Mouse (Mus musculus) embryonic facial prominence, embryonic 14.5 days (tissue): ENCODE results near the gene Etl4. TPM values are rescaled to one million over a fixed set of nuclear protein-coding genes. Genes with fewer than 3 reads are reported as not detected.

Experiments used
- ATAC-seq: fragments of 200-750 bp; cut with Nextera tagmentation; 2 replicates; pipeline ENCODE4 v1.8.0; 2017; ENCODE audit warnings: low read depth, moderate number of reproducible peaks, moderate TSS enrichment
- DNase-seq: peaks from one replicate; pipeline ENCODE4 v3.0.0-alpha.2; 2015; ENCODE audit warnings: low spot score
- H3K27ac ChIP-seq: fragments of 300-500 bp; sonication (generic); replicated peaks from 2 replicates; pipeline ENCODE4 v1.5.1; 2014; ENCODE audit warnings: low read depth, mild to moderate bottlenecking, low read length, moderate library complexity
- H3K27me3 ChIP-seq: fragments of 300-500 bp; sonication (generic); replicated peaks from 2 replicates; pipeline ENCODE4 v1.6.1; 2014; ENCODE audit warnings: low read length; ENCODE audit not compliant: control insufficient read depth, insufficient read depth
- H3K36me3 ChIP-seq: fragments of 300-500 bp; sonication (generic); 2 replicates; pipeline ENCODE4 v1.6.1; 2014; ENCODE audit warnings: low read length, mixed read lengths; ENCODE audit not compliant: control insufficient read depth, insufficient read depth
- H3K4me1 ChIP-seq: fragments of 300-500 bp; sonication (generic); 2 replicates; pipeline ENCODE4 v1.6.1; 2014; ENCODE audit warnings: antibody characterized with exemption, low read length; ENCODE audit not compliant: control insufficient read depth, insufficient read depth
- H3K4me2 ChIP-seq: fragments of 300-500 bp; sonication (generic); 2 replicates; pipeline ENCODE4 v1.6.1; 2014; ENCODE audit warnings: low read depth, mild to moderate bottlenecking, low read length, moderate library complexity, mixed read lengths
- H3K4me3 ChIP-seq: fragments of 300-500 bp; sonication (generic); 2 replicates; pipeline ENCODE4 v1.5.1; 2014; ENCODE audit warnings: low read depth, mild to moderate bottlenecking, low read length
- H3K9ac ChIP-seq: fragments of 300-500 bp; sonication (generic); 2 replicates; pipeline ENCODE4 v1.6.1; 2014; ENCODE audit warnings: low read depth, mild to moderate bottlenecking, low read length, moderate library complexity, mixed read lengths
- H3K9me3 ChIP-seq: fragments of 300-500 bp; sonication (generic); 2 replicates; pipeline ENCODE4 v1.6.1; 2016; ENCODE audit warnings: low read length; ENCODE audit not compliant: control insufficient read depth
- WGBS: fragments of 180-500 bp; shearing (Covaris S2); extraction: QIAGEN DNeasy Blood & Tissue Kit; methylation state at CpG from one replicate; pipeline ENCODE4 v1.1.7; 2014; 5-methylcytosine and 5-hydroxymethylcytosine counted together
- polyA plus RNA-seq: library from polyadenylated mRNA; unstranded; fragments of >200 nt; fragmentation: Nextera tagmentation; extraction: Ambion mirVana; gene quantifications from 2 replicates; pipeline ENCODE4 v1.2.1, GENCODE M21; 2014

Etl4 gene
- polyA plus RNA-seq, 1 experiment from 2014 or later, result 39.2 TPM

- H3K9ac ChIP-seq, result no peak overlapping the region
- H3K4me1 ChIP-seq, result no peaks in the 10 kb centered on the region
- no peak overlapping the region for H3K27ac ChIP-seq
- no peaks in the 10 kb centered on the region for H3K27me3 ChIP-seq
- H3K4me3 ChIP-seq, result no peak overlapping the region
- no peaks in the 10 kb centered on the region for H3K9me3 ChIP-seq
- H3K36me3 ChIP-seq, result no peaks in the 10 kb centered on the region
- WGBS, result 76% methylated on average over 1 of the region's 1 CpGs
- no peak overlapping the region for H3K4me2 ChIP-seq
- no peak for DNase-seq
- no peak for ATAC-seq
Measured at GRCm38 (mm10) chr2:19933836-19934235, 24.3 kb downstream of the Etl4 start.

GRCm38 (mm10) chr2:19945205-19945604 is 35.6 kb downstream of the Etl4 start:
- 91% methylated on average over 6 of the region's 6 CpGs for WGBS
- no peak overlapping the region for H3K27ac ChIP-seq
- H3K4me2 ChIP-seq, result no peak overlapping the region
- H3K9ac ChIP-seq, result no peak overlapping the region
- no peaks in the 10 kb centered on the region for H3K9me3 ChIP-seq
- H3K36me3 ChIP-seq, result no peaks in the 10 kb centered on the region
- H3K27me3 ChIP-seq, result no peaks in the 10 kb centered on the region
- ATAC-seq, result no peak
- no peak overlapping the region for H3K4me3 ChIP-seq
- H3K4me1 ChIP-seq, result no peaks in the 10 kb centered on the region
- no peak for DNase-seq

- Histone ChIP-seq H3K4me2 (no peak overlapping the region), H3K27ac (no peak overlapping the region), H3K4me3 (no peak overlapping the region), H3K9me3 (no peaks in the 10 kb centered on the region), H3K9ac (no peak overlapping the region), H3K36me3 (no peaks in the 10 kb centered on the region), H3K27me3 (no peaks in the 10 kb centered on the region), H3K4me1 (no peaks in the 10 kb centered on the region)
- 75% methylated on average over 2 of the region's 2 CpGs for WGBS
- no peak for ATAC-seq
- DNase-seq, result no peak
Measured at GRCm38 (mm10) chr2:19953028-19953427, 43.4 kb downstream of the Etl4 start.

- H3K4me3 ChIP-seq, result no peak overlapping the region
- no peaks in the 10 kb centered on the region for H3K9me3 ChIP-seq
- ATAC-seq, result no peak
- H3K4me2 ChIP-seq, result no peak overlapping the region
- H3K9ac ChIP-seq, result no peak overlapping the region
- WGBS, result 58% methylated on average over 7 of the region's 7 CpGs
- no peak for DNase-seq
- H3K27ac ChIP-seq, result no peak overlapping the region
- H3K4me1 ChIP-seq, result no peaks in the 10 kb centered on the region
- H3K36me3 ChIP-seq, result no peaks in the 10 kb centered on the region
- no peaks in the 10 kb centered on the region for H3K27me3 ChIP-seq
Measured at GRCm38 (mm10) chr2:19966445-19966844, 56.9 kb downstream of the Etl4 start.

DNA sequence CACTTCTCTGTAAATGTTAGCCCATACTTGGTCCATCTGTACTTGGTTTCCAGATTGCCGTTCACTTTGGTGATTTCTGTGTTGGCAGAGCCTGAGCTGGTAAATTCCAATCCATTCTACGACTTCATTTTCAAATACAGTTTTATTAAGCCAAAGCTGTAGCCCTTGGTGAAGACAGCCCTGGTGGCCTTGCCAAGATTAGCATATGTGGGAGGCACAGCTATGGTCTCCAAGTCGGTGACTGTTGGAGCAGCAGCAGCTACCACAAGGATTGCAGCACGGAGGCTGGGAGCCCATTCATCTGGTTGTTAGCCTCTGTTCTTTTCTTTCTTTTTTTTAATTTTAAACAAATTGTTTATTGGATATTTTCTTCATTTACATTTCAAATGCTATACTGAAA is 128.1 kb downstream of the Etl4 start:
- Histone ChIP-seq H3K36me3 (no peaks in the 10 kb centered on the region), H3K9ac (no peak overlapping the region), H3K4me3 (no peak overlapping the region), H3K4me2 (no peak overlapping the region), H3K27ac (no peak overlapping the region), H3K9me3 (no peaks in the 10 kb centered on the region), H3K4me1 (no peaks in the 10 kb centered on the region), H3K27me3 (no peaks in the 10 kb centered on the region)
- 86% methylated on average over 4 of the region's 4 CpGs for WGBS
- ATAC-seq, result no peak
- DNase-seq, result no peak

DNA sequence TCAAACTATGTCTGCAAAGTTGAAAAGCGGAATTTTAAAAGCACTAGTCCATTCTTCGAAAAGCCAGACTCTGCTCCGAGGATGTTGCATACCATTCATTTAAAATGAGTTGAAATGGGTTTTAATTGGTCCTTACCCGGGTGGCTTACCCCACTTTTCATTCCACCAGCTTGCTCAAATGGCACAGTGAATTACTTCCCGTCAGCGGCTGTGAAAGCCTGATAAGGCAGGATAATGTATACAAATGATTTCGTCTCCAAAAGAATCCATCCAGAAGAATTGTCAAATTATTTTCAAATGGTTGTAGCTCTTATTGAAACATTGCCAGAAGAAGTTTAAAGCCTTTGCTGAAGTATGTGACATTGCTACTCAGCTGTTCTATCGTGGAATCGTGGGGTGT is 162.8 kb downstream of the Etl4 start:
- no peak overlapping the region for H3K4me3 ChIP-seq
- no peaks in the 10 kb centered on the region for H3K9me3 ChIP-seq
- 62% methylated on average over 9 of the region's 9 CpGs for WGBS
- H3K27me3 ChIP-seq, result no peaks in the 10 kb centered on the region
- DNase-seq, result no peak
- no peak for ATAC-seq
- no peaks in the 10 kb centered on the region for H3K36me3 ChIP-seq
- H3K27ac ChIP-seq, result no peak overlapping the region
- no peaks in the 10 kb centered on the region for H3K4me1 ChIP-seq
- H3K9ac ChIP-seq, result no peak overlapping the region
- no peak overlapping the region for H3K4me2 ChIP-seq

- Histone ChIP-seq H3K27me3 (no peaks in the 10 kb centered on the region), H3K27ac (no peak overlapping the region), H3K4me3 (no peak overlapping the region), H3K36me3 (no peaks in the 10 kb centered on the region), H3K4me2 (no peak overlapping the region), H3K4me1 (no peaks in the 10 kb centered on the region), H3K9me3 (no peaks in the 10 kb centered on the region), H3K9ac (no peak overlapping the region)
- DNase-seq, result no peak
- 73% methylated on average over 4 of the region's 4 CpGs for WGBS
- ATAC-seq, result no peak
Measured at GRCm38 (mm10) chr2:20076118-20076796, 166.7 kb downstream of the Etl4 start.

- Histone ChIP-seq H3K27ac (no peak overlapping the region), H3K4me1 (no peaks in the 10 kb centered on the region), H3K4me3 (no peak overlapping the region), H3K27me3 (no peaks in the 10 kb centered on the region), H3K4me2 (no peak overlapping the region), H3K9ac (no peak overlapping the region), H3K9me3 (no peaks in the 10 kb centered on the region), H3K36me3 (no peaks in the 10 kb centered on the region)
- 71% methylated on average over 4 of the region's 4 CpGs for WGBS
- DNase-seq, result no peak
- ATAC-seq, result no peak
Measured at GRCm38 (mm10) chr2:20084781-20085180, 175.2 kb downstream of the Etl4 start.

- no peaks in the 10 kb centered on the region for H3K27me3 ChIP-seq
- WGBS, result 77% methylated on average over 1 of the region's 1 CpGs
- no peak overlapping the region for H3K27ac ChIP-seq
- DNase-seq (no peak), ATAC-seq (no peak)
- no peak overlapping the region for H3K4me2 ChIP-seq
- no peaks in the 10 kb centered on the region for H3K4me1 ChIP-seq
- no peaks in the 10 kb centered on the region for H3K9me3 ChIP-seq
- H3K9ac ChIP-seq, result no peak overlapping the region
- H3K4me3 ChIP-seq, result no peak overlapping the region
- no peaks in the 10 kb centered on the region for H3K36me3 ChIP-seq
Measured at GRCm38 (mm10) chr2:20105456-20105855, 195.9 kb downstream of the Etl4 start.
